Mouse (Mus musculus): Measurements from ENCODE around the gene Scrt2.

DNA sequence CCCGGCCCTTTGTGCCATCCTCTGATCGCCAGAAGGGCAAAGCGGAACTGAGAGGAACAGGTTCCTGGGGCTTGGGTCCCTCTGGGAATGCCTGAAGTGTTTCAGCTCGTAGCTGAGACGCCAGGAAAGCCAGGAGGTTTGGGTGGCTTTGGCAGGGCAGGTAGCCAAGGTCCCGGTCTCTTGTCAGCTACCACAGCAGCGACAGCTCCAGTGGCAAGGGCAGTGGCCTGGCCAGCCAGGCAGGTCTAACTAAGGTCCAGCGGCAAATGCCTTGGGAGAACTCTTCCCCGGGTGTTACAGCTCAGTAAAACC lies 24.1 kb upstream of the Scrt2 start:
- no peak for TF ChIP-seq EP300 (IDR thresholded peaks at IDR 0.05)
- no peak for TF ChIP-seq CTCF (IDR thresholded peaks at IDR 0.05)
